Mouse (Mus musculus) brain, embryonic 14.5 days (tissue): ENCODE results near the gene Tmem117. TPM values are rescaled to one million over a fixed set of nuclear protein-coding genes. Genes with fewer than 3 reads are reported as not detected.
A peak's percentile ranks its signal among the peaks of the same experiment; 100 is the strongest.

ENCODE experiments used
- DNase-seq: peaks from one replicate; pipeline ENCODE4 v3.0.0-alpha.2; 2011; ENCODE audit warnings: low read depth
- CTCF ChIP-seq: fragments of 200-500 bp; IDR thresholded peaks from 2 replicates; pipeline ENCODE4 v1.5.1; 2012; ENCODE audit warnings: inconsistent platforms, mild to moderate bottlenecking, moderate library complexity, borderline replicate concordance; ENCODE audit not compliant: insufficient read depth, insufficient read length; ENCODE audit errors: extremely low read depth
- POLR2A ChIP-seq: fragments of 200-500 bp; IDR thresholded peaks from 2 replicates; pipeline ENCODE4 v1.6.1; 2012; ENCODE audit warnings: mild to moderate bottlenecking, inconsistent platforms, borderline replicate concordance; ENCODE audit not compliant: poor library complexity, insufficient read depth, insufficient read length, severe bottlenecking; ENCODE audit errors: extremely low read depth
- polyA plus RNA-seq: library from polyadenylated mRNA; depleted of rRNA; stranded (reverse); fragments of >200 nt; gene quantifications from 2 replicates; pipeline ENCODE4 v1.2.3, GENCODE M21; 2012; rRNA removed

The Tmem117 gene
- polyA plus RNA-seq, 1 experiment, result 2.8 TPM

DNA sequence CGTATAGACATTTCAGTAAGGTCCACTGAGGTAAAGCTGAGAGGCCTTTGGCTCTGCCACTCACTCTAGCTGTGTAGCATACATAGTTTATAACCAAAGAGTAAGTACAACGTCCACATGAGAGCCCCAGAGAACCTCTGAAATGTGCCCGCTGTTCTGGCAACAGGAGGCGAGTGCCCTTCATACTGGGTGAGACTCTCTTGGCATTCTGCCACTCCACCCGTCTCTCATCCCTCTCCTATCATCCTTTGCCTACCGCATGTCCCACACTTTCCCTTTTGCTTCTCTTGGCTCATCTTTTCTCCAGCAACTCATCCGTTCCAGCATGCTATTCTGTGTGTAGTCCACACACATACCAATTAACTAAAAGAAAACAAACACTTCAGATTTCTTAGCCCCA is 456.9 kb downstream of the Tmem117 start:
- TF ChIP-seq POLR2A (no peak), CTCF (no peak)
- no peak for DNase-seq

DNA sequence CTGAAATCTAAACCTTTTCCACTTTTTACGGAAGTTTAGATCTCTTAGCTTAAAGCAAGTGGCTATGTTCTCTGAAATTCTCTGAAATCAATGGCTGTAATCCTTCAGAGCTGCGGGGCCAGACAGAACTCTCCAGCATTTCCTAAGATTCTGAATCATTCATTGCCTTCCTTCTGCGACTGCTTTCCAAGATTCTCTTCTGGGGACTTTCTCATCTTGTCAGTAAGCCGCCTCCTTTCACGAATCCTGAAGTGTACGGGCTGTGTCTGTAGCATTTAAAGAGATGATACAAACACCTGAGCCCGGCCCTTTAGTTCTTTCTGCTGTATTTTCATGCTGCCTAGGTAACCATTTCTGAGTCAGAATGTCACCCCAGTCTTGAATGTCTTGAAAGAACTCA is 471.1 kb downstream of the Tmem117 start:
- TF ChIP-seq CTCF, result no peak
- no peak for TF ChIP-seq POLR2A
- DNase-seq, result no peak

- no peak for TF ChIP-seq CTCF
- no peak for TF ChIP-seq POLR2A
- DNase-seq, result no peak
Observed at GRCm38 (mm10) chr15:95101522-95101921, 472.5 kb downstream of the Tmem117 start.

DNA sequence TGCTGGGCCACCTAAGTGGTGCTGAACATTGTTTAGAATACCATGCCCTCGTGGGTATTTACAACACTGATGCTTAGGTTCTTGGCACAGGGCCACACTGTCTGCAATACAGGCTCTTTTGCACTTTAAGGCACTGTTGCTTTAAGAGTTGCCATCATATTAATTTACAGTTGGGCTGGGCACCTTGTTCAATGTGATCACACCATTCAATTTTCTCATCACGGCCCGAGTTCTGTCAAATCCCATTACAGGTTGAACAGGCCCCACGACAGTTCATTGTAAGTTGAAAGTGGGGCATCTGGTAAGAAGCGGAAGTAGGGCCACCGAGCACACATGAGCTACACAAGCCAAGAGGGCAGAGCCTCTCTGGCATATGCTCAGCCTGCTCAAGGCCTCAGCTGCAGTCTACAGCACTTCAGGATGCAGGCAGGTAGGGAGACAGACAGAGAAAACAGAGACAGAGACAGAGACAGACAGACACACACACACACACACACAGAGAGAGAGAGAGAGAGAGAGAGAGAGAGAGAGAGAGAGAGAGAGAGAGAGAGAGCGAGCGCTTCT is 478.3 kb downstream of the Tmem117 start:
- DNase-seq, result peak; percentile 65
- TF ChIP-seq POLR2A (no peak), CTCF (no peak)

DNA sequence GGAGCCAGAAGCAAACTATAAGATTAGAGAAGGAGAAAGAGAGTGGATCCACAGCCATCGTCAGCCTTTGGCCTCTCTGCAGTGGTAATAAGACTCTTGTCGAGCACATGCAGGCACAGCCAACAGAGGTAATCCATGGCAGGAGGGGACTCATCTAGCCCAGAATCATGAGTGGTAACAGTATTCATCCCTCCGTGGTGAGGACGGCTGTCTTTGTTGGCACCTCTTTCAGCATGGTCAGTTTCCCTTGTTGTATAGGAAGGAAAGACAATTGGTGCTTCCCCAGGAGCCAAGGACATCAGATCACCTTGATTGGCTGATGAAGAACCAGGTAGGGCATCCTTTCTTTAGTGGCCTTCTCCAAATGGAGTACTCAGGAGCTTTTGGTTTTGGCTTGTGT is 479.6 kb downstream of the Tmem117 start:
- no peak for DNase-seq
- TF ChIP-seq CTCF (no peak), POLR2A (no peak)

DNA sequence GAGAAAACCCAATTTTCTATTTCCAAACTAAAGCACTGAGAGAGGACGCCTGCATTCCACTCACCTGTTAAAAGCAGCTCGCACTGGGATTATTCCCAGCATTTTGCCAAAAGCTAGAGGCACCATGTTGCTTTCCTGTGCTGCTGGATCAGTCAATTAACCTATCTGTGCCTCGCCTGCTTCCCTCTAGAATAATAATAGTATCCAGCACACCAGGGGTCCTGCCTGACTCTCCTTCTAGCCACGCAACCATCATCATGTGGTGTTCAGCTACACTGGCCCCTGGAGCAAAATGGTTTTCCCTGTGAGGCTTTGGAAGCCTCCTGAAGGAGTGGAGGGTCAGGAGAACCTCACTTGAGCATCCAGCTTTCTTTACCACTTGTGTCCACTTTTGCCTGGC is 502.4 kb downstream of the Tmem117 start:
- DNase-seq, result no peak
- TF ChIP-seq POLR2A, result no peak
- no peak for TF ChIP-seq CTCF

DNA sequence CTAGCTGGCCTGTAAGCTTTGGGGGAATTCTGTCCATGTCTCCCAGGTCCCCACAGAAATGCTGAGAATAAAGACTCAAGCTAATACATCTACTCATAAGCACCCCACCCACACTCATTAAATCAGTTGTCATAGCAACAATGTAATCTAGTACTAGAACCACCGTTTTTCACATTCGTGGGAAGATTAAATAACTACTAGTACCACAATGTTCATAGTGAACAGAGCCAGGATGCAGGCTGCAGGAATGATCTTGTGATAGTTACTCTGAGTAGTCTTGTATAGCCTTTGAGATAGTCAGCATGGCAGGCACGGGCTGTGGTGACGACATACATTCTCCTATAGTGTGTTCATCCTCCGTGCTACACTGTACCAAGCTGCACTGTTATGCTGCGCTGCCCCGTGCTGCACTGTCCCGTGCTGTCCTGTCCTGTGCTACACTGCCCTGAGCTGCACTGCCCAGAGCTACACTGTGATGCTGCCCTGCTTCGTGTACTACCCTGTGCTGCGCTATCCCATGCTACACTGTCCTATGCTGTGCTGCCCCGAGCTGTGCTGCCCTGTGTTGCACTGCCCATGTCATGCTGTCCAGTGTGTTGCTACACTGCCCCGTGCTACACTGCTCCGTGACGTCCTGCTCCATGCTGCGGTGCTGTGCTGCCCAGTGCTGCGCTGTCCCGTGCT is 507.0 kb downstream of the Tmem117 start:
- DNase-seq, result no peak
- TF ChIP-seq CTCF, result no peak
- no peak for TF ChIP-seq POLR2A

- DNase-seq, result peak; percentile 67
- TF ChIP-seq CTCF, result no peak
- no peak for TF ChIP-seq POLR2A
Observed at GRCm38 (mm10) chr15:95137018-95137810, 508.2 kb downstream of the Tmem117 start.

DNA sequence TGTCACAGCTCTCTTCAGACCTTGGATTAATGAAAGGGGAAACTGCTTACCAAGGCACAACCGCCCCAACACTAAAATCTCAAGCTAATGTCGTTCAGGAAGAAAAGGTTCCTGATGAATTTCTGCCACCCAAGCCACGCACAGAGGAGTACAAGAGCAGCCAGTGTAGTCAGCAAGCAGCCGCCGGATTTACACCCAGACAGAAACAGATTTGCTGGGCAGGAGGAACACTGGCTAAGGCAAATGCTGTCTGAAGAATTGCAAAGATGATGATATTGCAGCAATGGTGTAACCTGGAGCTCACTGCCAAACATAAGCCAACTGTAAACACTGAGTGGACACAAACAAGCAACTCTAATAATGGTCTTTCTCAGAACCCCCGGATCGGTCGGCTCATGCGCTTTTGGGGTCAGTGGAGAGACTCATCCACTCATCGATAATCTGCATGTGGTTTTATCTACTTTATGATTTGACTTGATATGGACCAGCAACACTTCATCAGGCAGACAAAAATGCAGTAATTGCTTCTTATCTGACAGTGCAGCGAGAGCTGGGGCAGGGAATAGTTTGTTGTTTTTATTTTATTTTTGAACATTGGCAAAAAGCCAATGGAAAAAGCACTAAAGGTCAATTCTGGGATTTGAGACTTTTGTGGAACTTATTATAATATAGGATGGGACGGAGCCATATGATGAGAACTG is 509.8 kb downstream of the Tmem117 start:
- DNase-seq, result no peak
- TF ChIP-seq POLR2A (no peak), CTCF (no peak)

- no peak for DNase-seq
Observed at GRCm38 (mm10) chr15:95144131-95144530, 515.1 kb downstream of the Tmem117 start.

DNA sequence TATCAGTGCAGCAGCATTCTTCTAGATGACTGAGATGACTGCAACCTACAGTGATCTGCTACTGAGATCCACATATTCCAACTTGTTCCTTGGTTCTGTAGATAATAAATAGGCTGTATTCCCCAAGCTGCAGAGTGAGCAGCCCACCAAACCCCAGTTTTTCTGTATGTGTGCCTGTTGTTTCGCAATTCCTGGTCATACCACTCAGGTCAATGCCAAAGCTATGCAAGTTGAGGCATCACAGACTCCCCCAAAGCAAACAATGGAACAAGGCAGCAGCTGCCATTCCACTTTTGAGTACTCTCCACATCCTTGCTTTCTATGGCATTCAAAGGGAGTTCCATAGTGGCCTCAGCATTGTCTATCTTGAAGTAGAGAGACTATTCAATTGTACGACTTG is 516.1 kb downstream of the Tmem117 start:
- no peak for TF ChIP-seq CTCF
- no peak for TF ChIP-seq POLR2A
- DNase-seq, result no peak

More at GRCm38 (mm10) chr15:95144131-95144530, 515.1 kb downstream of the Tmem117 start:
- no peak for TF ChIP-seq CTCF
- no peak for TF ChIP-seq POLR2A

Other genes with a start within 250 kb of the Tmem117 start
- gene Adamts20, start 163.8 kb upstream of the Tmem117 start, polyA plus RNA-seq, result 4.6 and 5.0 TPM in 2 replicates
- gene Pus7l, start 85.7 kb upstream of the Tmem117 start, polyA plus RNA-seq, result 4.9 and 5.2 TPM in 2 replicates
- gene Irak4, start 85.6 kb upstream of the Tmem117 start, polyA plus RNA-seq, result 0.78 and 1.5 TPM in 2 replicates
- gene Twf1, start 39.3 kb upstream of the Tmem117 start, polyA plus RNA-seq, result 53.0 and 54.2 TPM in 2 replicates